ENCODE assay signal across 19 mouse cellular contexts in genomic region chr5:81556008-81556407, GRCm38 (mm10).
A peak's percentile ranks its signal among the peaks of the same experiment; 100 is the strongest.
DNase-seq lines count a peak whose midpoint lies in the region; ATAC-seq and TF ChIP-seq lines count a peak whose summit lies in the region.
"Had no signal": no experiment of that assay in that cellular context is flagged by ENCODE, and none has a peak within 500 bp of the region (broad histone marks: within the 10 kb centered on the region; RNA-seq: fewer than 3 reads in every experiment).

No protein-coding gene starts in this region.

- H3K27me3 ChIP-seq in E14TG2a.4 (ENCODE audit: insufficient read depth, low read length), result no peaks in the 10 kb centered on the region
- no peaks in the 10 kb centered on the region for H3K27me3 ChIP-seq in ES-Bruce4 (ENCODE audit: control insufficient read depth, insufficient read depth, low read length, poor library complexity, severe bottlenecking)
- no peaks in the 10 kb centered on the region for H3K27me3 ChIP-seq in forebrain, embryonic 14.5 days (replicated peaks; ENCODE audit: control insufficient read depth, insufficient read depth, low read length)
- H3K27me3 ChIP-seq in midbrain, embryonic 11.5 days (ENCODE audit: control insufficient read depth, insufficient read depth, low read length), result no peaks in the 10 kb centered on the region
- H3K27me3 ChIP-seq: limb, embryonic 12.5 days; neural tube, embryonic 13.5 days had no signal

- DNase-seq in forebrain, embryonic 14.5 days (ENCODE audit: low spot score), result peak; percentile 4
- peak; percentile 86 for DNase-seq in midbrain, embryonic 11.5 days (ENCODE audit: low spot score, missing footprints)
- no peak for DNase-seq in kidney, postnatal 4 days
- DNase-seq in urinary bladder, postnatal 14 days (ENCODE audit: low spot score), result no peak
- no peak for DNase-seq in cerebellum, adult 11 months
- DNase-seq: adrenal gland, postnatal 10 days; cerebellum, adult 9-10 months; kidney, adult 8-10 months; lung, postnatal 14 days had no signal

- H3K36me3 ChIP-seq in E14TG2a.4 (ENCODE audit: insufficient read depth, low read length), result peaks cover 6% of the 10 kb centered on the region
- H3K36me3 ChIP-seq in ES-Bruce4 (ENCODE audit: control insufficient read depth, insufficient read depth, low read length, poor library complexity, severe bottlenecking), result no peaks in the 10 kb centered on the region; the same call in 1 of the 2 replicates
- H3K36me3 ChIP-seq in forebrain, embryonic 14.5 days (ENCODE audit: control insufficient read depth, insufficient read depth, low read length), result no peaks in the 10 kb centered on the region
- no peaks in the 10 kb centered on the region for H3K36me3 ChIP-seq in midbrain, embryonic 11.5 days (ENCODE audit: control insufficient read depth, insufficient read depth, low read length)
- H3K36me3 ChIP-seq: embryonic facial prominence, embryonic 10.5 days; limb, embryonic 12.5 days; neural tube, embryonic 13.5 days had no signal

- peak overlapping the region; percentile 97 for H3K27ac ChIP-seq in ES-Bruce4 (ENCODE audit: insufficient read depth, low read length)
- H3K27ac ChIP-seq in forebrain, embryonic 14.5 days (ENCODE audit: low read depth, low read length), result no peak overlapping the region
- H3K27ac ChIP-seq in midbrain, embryonic 11.5 days (ENCODE audit: low read depth, low read length), result no peak overlapping the region
- H3K27ac ChIP-seq: embryonic facial prominence, embryonic 10.5 days; layer of hippocampus, adult 2 months; limb, embryonic 12.5 days; liver, embryonic 14.5 days; neural tube, embryonic 13.5 days had no signal

- H3K4me1 ChIP-seq in E14TG2a.4 (replicated peaks; ENCODE audit: low read depth, low read length) (peaks cover 12% of the 10 kb centered on the region), ES-Bruce4 (ENCODE audit: control insufficient read depth, insufficient read depth, low read length) (no peaks in the 10 kb centered on the region)
- no peaks in the 10 kb centered on the region for H3K4me1 ChIP-seq in forebrain, embryonic 14.5 days (ENCODE audit: control insufficient read depth, insufficient read depth, low read length)
- H3K4me1 ChIP-seq in midbrain, embryonic 11.5 days (ENCODE audit: control insufficient read depth, insufficient read depth, low read length), result no peaks in the 10 kb centered on the region
- H3K4me1 ChIP-seq: embryonic facial prominence, embryonic 10.5 days had no signal

- peak overlapping the region; percentile 88 for H3K4me3 ChIP-seq in E14TG2a.4 (replicated peaks; ENCODE audit: low read length)
- H3K4me3 ChIP-seq in ES-Bruce4 (ENCODE audit: low read depth, low read length), result peak overlapping the region; percentile 100
- H3K4me3 ChIP-seq in forebrain, embryonic 14.5 days (ENCODE audit: low read depth, low read length), result no peak overlapping the region
- no peak overlapping the region for H3K4me3 ChIP-seq in midbrain, embryonic 11.5 days (ENCODE audit: low read depth, low read length)
- H3K4me3 ChIP-seq: embryonic facial prominence, embryonic 10.5 days; erythroblast, embryonic 14.5 days; layer of hippocampus, adult 2 months; limb, embryonic 12.5 days; neural tube, embryonic 13.5 days had no signal

- 85% methylated on average over 8 of the region's 8 CpGs for WGBS in forebrain, embryonic 14.5 days
- 66% methylated on average over 8 of the region's 8 CpGs for WGBS in midbrain, embryonic 11.5 days

- no peak overlapping the region for H3K4me2 ChIP-seq in forebrain, embryonic 14.5 days (ENCODE audit: low read length)
- H3K4me2 ChIP-seq in midbrain, embryonic 11.5 days, result no peak overlapping the region
- H3K4me2 ChIP-seq: limb, embryonic 12.5 days; neural tube, embryonic 13.5 days had no signal

- no peak for TF ChIP-seq POLR2A in ES-Bruce4 (IDR thresholded peaks at IDR 0.05; ENCODE audit: insufficient read depth, low read length)

- H3K9me3 ChIP-seq in E14TG2a.4 (ENCODE audit: low read length) (no peaks in the 10 kb centered on the region), ES-Bruce4 (replicated peaks; ENCODE audit: control insufficient read depth, insufficient read depth, low read length, poor library complexity, severe bottlenecking) (no peaks in the 10 kb centered on the region)
- H3K9me3 ChIP-seq in forebrain, embryonic 14.5 days (replicated peaks; ENCODE audit: control insufficient read depth, low read length), result no peaks in the 10 kb centered on the region
- no peaks in the 10 kb centered on the region for H3K9me3 ChIP-seq in midbrain, embryonic 11.5 days (ENCODE audit: control insufficient read depth, low read length)
- H3K9me3 ChIP-seq: embryonic facial prominence, embryonic 10.5 days; limb, embryonic 12.5 days; neural tube, embryonic 13.5 days had no signal

- no peak for TF ChIP-seq CTCF in E14TG2a.4 (conservative IDR thresholded peaks at IDR 0.05; ENCODE audit: low read length)
- TF ChIP-seq CTCF in ES-Bruce4 (IDR thresholded peaks at IDR 0.05; ENCODE audit: low read depth, low read length), result no peak

- peak overlapping the region; percentile 97 for H3K9ac ChIP-seq in ES-Bruce4 (ENCODE audit: low read depth, poor library complexity, severe bottlenecking)
- no peak overlapping the region for H3K9ac ChIP-seq in forebrain, embryonic 14.5 days (ENCODE audit: low read length)
- H3K9ac ChIP-seq in midbrain, embryonic 11.5 days (ENCODE audit: low read length), result no peak overlapping the region
- H3K9ac ChIP-seq: limb, embryonic 12.5 days; liver, embryonic 14.5 days; neural tube, embryonic 13.5 days had no signal

- no peak for TF ChIP-seq EP300 in ES-Bruce4 (IDR thresholded peaks at IDR 0.05; ENCODE audit: insufficient read depth, low read depth, low read length)

- 0 out of 2 replicates have a peak, but pooled peaks have one; percentile 40 for ATAC-seq in forebrain, embryonic 14.5 days
- ATAC-seq in midbrain, embryonic 11.5 days (ENCODE audit: low FRiP score), result peak; percentile 89
- ATAC-seq: CD4-positive, CD25-positive, alpha-beta regulatory T cell, adult 4 months; Patski had no signal

Comparison
In these comparisons a context has a peak if more than half of its experiments do, and no peak if none do; other contexts are left out.
1. H3K4me3 ChIP-seq: peak in E14TG2a.4 (single experiment) and ES-Bruce4 (single experiment); none in forebrain, embryonic 14.5 days (single experiment) and midbrain, embryonic 11.5 days (single experiment).
2. DNase-seq: peak in forebrain, embryonic 14.5 days (single experiment) and midbrain, embryonic 11.5 days (single experiment); none in kidney, postnatal 4 days (0 of 2), urinary bladder, postnatal 14 days (single experiment) and cerebellum, adult 11 months (single experiment).